Mouse (Mus musculus): ENCODE measurements around the gene Pdzd2. TPM values are rescaled to one million over a fixed set of nuclear protein-coding genes. Genes with fewer than 3 reads are reported as not detected.

The Pdzd2 gene
- total RNA-seq, 4 experiments from 2014 or later = 67.0 to 85.4 (median 77.8) TPM

DNA sequence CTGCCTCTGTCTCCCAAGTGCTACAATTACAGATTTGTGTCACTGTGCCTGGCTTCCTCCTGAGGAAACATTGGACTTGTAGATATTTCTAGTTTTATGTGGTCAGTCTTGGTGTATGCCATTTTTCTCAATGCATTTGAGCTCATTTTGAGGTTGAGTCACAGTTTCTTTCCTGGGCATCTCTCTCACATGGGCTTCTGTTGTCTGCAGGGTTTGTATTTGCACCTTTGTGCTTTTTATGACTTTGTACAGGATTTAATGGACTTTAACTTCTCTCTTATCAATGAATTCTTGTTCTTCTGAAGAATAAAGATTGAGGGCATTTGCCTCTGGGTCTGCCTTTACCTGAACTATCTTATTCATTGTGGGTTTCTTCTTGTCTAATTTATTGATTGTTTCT is 382.3 kb downstream of the Pdzd2 start:
- DNase-seq (ENCODE audit: low spot score in 2 of 2) = no peak

DNA sequence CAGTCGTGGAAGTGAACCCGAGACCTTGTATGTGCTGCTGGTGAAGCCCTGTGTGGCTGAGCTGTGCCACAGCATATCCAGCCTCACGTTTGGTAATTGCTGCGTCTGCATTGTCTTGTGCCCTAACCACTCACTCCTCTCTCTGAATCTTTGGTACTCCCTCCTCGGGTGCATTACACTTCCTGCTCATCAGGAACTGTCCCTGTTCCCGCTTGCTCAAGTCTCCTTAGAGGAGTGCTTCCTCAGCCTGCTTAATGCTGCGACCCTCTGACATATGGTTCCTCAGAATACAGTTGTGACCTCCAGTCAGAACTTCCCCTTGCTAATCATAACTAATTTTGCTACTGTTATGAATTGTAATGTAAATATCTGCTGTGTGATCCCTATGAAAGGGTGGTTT is 383.8 kb downstream of the Pdzd2 start:
- no peak for DNase-seq (ENCODE audit: low spot score in 2 of 2)

DNA sequence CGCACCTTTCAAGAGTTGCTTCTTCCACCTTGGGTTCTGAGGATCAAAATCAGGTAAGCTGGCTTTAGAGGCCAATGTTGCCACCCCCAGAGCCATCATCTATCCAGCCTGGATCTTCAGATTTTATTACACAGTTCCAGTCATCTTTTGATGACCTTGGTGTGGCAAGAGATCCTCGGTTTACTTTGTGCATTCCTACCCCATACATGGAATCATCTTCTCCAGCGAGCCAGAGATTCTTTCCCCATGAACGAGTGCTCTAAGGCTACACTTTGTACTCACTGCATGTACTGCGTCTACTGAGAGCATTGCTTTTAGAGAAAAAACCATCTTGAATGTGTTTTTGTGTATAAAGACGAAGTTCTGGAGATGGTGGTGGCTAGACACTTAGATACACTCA is 384.5 kb downstream of the Pdzd2 start:
- DNase-seq (ENCODE audit: low spot score in 2 of 2) = no peak

GRCm38 (mm10) chr15:12354281-12354810 is 385.4 kb downstream of the Pdzd2 start:
- no peak for DNase-seq (ENCODE audit: low spot score in 2 of 2)

GRCm38 (mm10) chr15:12351470-12351869 is 388.3 kb downstream of the Pdzd2 start:
- no peak for DNase-seq (ENCODE audit: low spot score in 2 of 2)

- no peak for DNase-seq (ENCODE audit: low spot score in 2 of 2)
These were observed 389.9 kb downstream of the Pdzd2 start for GRCm38 (mm10) chr15:12349840-12350239.

DNA sequence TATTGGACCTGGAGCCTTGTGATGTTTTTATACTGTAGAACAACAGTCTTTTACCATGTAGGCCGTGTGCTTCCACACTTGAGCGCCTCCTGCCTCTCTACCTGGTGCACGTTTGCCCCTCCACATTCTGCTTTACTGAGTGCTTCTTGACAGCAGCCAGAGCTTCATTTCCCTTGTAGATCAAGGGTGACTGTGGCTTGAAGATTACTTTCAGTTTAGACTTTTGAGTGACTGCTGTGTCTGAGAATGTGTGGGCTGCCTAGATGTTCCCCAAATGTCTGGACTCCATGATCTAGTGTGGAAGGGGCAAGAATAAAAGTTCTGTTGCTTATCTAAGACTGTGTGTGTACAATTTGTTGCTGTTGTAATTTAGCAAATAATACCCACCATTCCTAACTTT is 390.8 kb downstream of the Pdzd2 start:
- DNase-seq (ENCODE audit: low spot score in 2 of 2) = no peak

DNA sequence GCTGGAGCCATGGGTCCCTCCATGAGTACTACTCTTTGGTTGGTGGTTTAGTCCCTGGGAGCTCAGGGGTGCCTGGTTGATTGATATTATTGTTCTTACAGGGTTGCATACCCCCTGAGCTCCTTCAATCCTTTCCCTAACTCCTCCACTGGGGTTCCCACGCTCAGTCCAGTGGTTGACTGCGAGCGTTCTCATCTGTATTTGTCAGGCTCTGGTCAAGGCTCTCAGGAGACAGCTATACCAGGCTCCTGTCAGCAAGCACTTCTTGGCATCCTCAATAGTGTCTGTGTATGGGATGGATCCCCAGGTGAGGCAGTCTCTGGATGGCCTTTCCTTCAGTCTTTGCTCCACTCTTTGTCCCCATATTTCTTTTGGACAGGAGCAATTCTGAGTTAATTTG is 392.8 kb downstream of the Pdzd2 start:
- DNase-seq (ENCODE audit: low spot score in 2 of 2) = no peak

- no peak for DNase-seq (ENCODE audit: low spot score in 2 of 2)
These were observed 398.3 kb downstream of the Pdzd2 start for GRCm38 (mm10) chr15:12341401-12341758.

DNA sequence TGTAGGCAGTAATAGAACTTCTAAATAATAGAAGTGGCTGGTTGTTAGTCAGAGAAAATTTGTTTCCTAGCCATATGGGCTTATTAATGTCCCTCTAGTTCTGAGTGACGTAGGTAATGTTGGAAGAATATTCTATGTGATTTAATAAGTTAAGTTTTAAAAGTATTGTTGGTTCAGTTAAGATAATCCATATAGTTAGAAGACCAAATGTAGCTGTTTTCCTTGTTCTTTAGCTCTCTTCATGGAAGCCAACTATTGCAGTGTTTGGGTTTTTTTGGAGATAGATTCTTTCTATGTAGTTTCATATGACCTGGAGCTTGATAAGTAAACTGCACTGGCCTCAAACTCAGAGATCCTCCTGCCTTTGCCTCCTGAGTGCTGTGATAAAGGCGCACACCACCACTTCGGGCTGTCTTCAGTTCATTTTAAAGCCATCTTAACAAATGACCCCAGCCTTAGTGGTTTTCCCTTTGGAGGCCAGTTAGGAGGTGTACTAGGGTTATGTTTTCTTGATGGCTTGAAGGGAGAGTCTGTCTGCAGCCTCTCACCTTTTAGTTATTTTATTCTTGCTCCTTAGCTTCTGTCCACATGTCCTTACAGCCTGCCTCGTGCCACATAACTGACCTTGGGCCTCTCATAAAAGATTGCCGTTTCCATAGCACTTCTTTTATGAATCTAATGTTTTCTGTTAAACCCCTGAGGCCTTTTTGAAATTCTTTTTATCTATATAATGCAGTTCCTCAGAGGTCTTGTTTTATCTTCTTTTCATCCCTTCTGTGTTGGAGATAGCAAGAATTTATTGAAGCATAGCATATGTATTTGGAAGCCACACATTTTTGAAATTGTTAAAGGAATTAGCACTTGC is 399.0 kb downstream of the Pdzd2 start:
- no peak for DNase-seq (ENCODE audit: low spot score in 2 of 2)

GRCm38 (mm10) chr15:12337779-12338137 is 402.0 kb downstream of the Pdzd2 start:
- no peak for DNase-seq (ENCODE audit: low spot score in 2 of 2)

GRCm38 (mm10) chr15:12337030-12337778 is 402.5 kb downstream of the Pdzd2 start:
- no peak for DNase-seq (ENCODE audit: low spot score in 2 of 2)

DNA sequence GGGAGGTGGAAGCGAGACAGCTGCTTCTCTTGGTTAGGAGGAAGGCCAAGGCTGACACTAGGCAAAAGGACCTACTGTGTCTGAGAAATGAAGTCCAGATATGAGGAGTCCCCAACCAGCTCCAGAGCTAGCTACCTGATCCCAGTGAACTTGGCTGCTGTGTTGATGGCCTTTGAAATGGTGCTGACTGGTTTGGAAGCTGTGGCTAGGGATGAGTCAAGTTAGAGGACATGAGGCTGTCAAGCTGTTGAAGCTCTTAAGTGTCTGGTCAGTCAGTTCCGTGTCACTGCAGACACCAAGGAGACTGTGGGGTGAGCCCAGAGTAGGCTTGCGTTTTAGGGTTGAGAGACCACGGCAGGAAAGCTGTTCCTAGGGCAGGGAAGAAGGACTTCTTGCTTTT is 405.3 kb downstream of the Pdzd2 start:
- no peak for DNase-seq (ENCODE audit: low spot score in 2 of 2)

GRCm38 (mm10) chr15:12331300-12331699 is 408.4 kb downstream of the Pdzd2 start:
- no peak for DNase-seq (ENCODE audit: low spot score in 2 of 2)

DNA sequence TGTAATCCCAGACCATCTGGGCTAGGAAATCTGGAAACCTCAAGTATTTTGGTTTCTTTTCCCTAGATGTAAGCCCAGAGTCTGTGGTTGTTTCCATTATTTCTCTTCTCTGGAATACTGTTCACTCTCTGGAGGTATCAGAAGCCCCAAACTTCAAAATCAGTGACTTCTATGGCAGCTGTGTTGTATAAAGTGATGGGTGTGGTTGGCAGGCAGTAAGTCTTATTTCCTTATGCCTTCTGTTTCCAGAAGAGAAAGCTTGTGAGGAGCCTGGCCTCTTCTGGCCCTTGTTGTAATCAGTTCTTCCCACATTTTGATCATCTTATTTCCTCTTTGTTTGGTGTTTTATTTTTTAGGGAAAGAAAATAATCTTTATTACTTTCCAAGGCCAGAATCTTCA is 408.8 kb downstream of the Pdzd2 start:
- DNase-seq (ENCODE audit: low spot score in 2 of 2) = no peak

DNA sequence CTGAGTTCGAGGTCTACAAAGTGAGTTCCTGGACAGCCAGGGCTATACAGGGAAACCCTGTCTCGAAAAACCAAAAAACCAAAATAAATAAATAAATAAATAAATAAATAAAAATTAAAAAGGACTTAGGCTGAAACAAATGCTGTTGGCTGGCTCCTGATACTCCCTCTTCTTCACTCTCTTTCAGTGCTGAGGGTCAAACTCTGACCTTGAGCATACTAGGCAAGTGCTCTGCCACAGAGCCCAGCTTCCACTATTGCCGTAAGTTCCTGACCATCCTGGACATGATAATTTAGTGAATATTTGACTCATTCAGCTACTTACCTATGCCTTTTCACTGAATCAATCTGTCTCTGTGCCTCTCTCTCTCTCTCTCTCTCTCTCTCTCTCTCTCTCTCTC is 409.3 kb downstream of the Pdzd2 start:
- no peak for DNase-seq (ENCODE audit: low spot score in 2 of 2)

GRCm38 (mm10) chr15:12324326-12324725 is 415.4 kb downstream of the Pdzd2 start:
- no peak for DNase-seq (ENCODE audit: low spot score in 2 of 2)

GRCm38 (mm10) chr15:12322676-12323402 is 416.9 kb downstream of the Pdzd2 start:
- DNase-seq (ENCODE audit: low spot score in 2 of 2) = no peak

- DNase-seq (ENCODE audit: low spot score in 2 of 2) = peak; percentile 23 to 24
These were observed 417.7 kb downstream of the Pdzd2 start, which contains the start of gene 1810049J17Rik for GRCm38 (mm10) chr15:12321788-12322621. 1810049J17Rik (minus strand) TSS chr15:12321899.

DNA sequence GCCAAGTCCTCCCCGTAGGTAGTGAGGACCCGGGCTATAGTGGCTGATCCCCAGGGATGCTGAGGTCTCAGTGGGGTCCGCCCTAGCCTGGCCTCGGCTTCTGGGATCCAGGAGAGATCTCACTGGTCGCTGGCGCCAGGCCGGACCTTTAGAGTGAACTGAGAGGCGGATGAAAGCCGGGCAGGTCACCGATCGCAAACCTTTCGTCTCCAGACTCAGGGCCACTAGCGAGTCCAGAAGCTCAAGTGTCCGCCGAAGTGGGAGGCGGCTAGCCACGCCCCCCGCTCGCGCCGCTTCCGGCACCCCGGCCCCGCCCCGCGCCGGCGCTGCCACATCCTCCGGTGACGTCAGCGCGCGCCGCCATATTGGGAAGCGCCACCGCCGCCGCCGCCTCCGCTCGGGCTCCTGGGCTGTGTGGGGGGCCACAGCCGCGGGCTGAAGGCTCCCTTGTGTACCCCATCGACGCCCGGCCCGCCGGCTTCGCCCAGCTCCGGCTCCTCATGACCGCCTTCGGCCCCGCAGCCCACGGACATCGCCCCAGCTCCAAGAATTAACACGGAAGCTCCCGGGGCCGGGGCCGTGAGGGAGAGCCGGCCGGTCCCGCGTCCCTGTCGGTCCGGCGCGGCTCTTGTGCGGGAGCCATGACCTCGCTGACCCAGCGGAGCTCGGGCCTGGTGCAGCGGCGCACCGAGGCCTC is 418.5 kb downstream of the Pdzd2 start, which contains the start of gene Golph3:
Gene Golph3 (plus strand): TSS at position 360 of the 697 bp plus-strand sequence.
- DNase-seq (ENCODE audit: low spot score in 2 of 2) = peak; percentile 90 to 94

Measured in left cerebral cortex, adult 8-10 months (tissue).